Mouse (Mus musculus) small intestine, adult 2 months (tissue): ENCODE measurements around the gene 4933415F23Rik. TPM values are rescaled to one million over a fixed set of nuclear protein-coding genes. Genes with fewer than 3 reads are reported as not detected.
"Not testable (repeated sequence)": the region's sequence is repeated elsewhere in the genome, so short reads cannot be mapped to it uniquely, and the experiment has no call there.

ENCODE experiments used
- H3K27ac ChIP-seq: fragments of 200-500 bp; 2 replicates; pipeline ENCODE4 v1.5.1; 2012; ENCODE audit warnings: low read depth, low read length, control low read depth, inconsistent platforms; ENCODE audit not compliant: insufficient read depth
- H3K27me3 ChIP-seq: fragments of 200-500 bp; 2 replicates; pipeline ENCODE4 v1.6.1; 2012; ENCODE audit warnings: mild to moderate bottlenecking, moderate library complexity, low read length, inconsistent platforms; ENCODE audit not compliant: control insufficient read depth, insufficient read depth
- H3K36me3 ChIP-seq: fragments of 200-500 bp; 2 replicates; pipeline ENCODE4 v1.6.1; 2012; ENCODE audit warnings: mild to moderate bottlenecking, low read length, control low read depth, inconsistent platforms; ENCODE audit not compliant: control insufficient read depth, insufficient read depth
- H3K4me1 ChIP-seq: fragments of 200-500 bp; 2 replicates; pipeline ENCODE4 v1.6.1; 2012; ENCODE audit warnings: low read length, inconsistent platforms, mixed read lengths; ENCODE audit not compliant: control insufficient read depth, insufficient read depth, insufficient read length
- H3K4me3 ChIP-seq: fragments of 200-500 bp; 2 replicates; pipeline ENCODE4 v1.5.1; 2012; ENCODE audit warnings: low read depth, mild to moderate bottlenecking, control low read depth, inconsistent platforms, low read length, moderate library complexity
- CTCF ChIP-seq: fragments of 200-500 bp; IDR thresholded peaks from 2 replicates; pipeline ENCODE4 v1.5.1; 2012; ENCODE audit warnings: low read depth, mild to moderate bottlenecking, control low read depth, inconsistent platforms, low read length, moderate library complexity, mixed read lengths; ENCODE audit not compliant: insufficient replicate concordance, insufficient read length; ENCODE audit errors: extremely low read depth
- POLR2A ChIP-seq: fragments of 200-500 bp; IDR thresholded peaks from 2 replicates; pipeline ENCODE4 v1.6.1; 2012; ENCODE audit warnings: low read depth, mild to moderate bottlenecking, control low read depth, inconsistent platforms, low read length, moderate library complexity
- WGBS: fragments of 180-500 bp; shearing (Covaris S2); methylation state at CpG from one replicate; pipeline ENCODE4 v1.1.7; 2018; 5-methylcytosine and 5-hydroxymethylcytosine counted together
- polyA plus RNA-seq: library from polyadenylated mRNA; depleted of rRNA; stranded (reverse); fragments of >200 nt; gene quantifications from 2 replicates; pipeline ENCODE4 v1.2.3, GENCODE M21; 2012; rRNA removed

4933415F23Rik gene
- not detected in 2 replicates for polyA plus RNA-seq

GRCm38 (mm10) chr1:23102021-23102420 lies at the start of gene 4933415F23Rik:
4933415F23Rik (minus strand) TSS chr1:23102253.
- TF ChIP-seq POLR2A (no peak), CTCF (no peak)
- 92% methylated on average over 20 of the region's 20 CpGs for WGBS
- H3K36me3 ChIP-seq: no peaks in the 10 kb centered on the region
- no peaks in the 10 kb centered on the region for H3K4me1 ChIP-seq
- no peaks in the 10 kb centered on the region for H3K27me3 ChIP-seq
- no peak within 1 kb of the TSS for H3K27ac ChIP-seq
- no peak within 1 kb of the TSS for H3K4me3 ChIP-seq

- 88% methylated on average over 1 of the region's 1 CpGs for WGBS
- Histone ChIP-seq H3K4me1 (no peaks in the 10 kb centered on the region), H3K36me3 (no peaks in the 10 kb centered on the region), H3K27me3 (no peaks in the 10 kb centered on the region), H3K27ac (no peak overlapping the region), H3K4me3 (no peak overlapping the region)
- TF ChIP-seq POLR2A (no peak), CTCF (no peak)
These were observed 49.7 kb upstream of the 4933415F23Rik start for GRCm38 (mm10) chr1:23151722-23152121.

DNA sequence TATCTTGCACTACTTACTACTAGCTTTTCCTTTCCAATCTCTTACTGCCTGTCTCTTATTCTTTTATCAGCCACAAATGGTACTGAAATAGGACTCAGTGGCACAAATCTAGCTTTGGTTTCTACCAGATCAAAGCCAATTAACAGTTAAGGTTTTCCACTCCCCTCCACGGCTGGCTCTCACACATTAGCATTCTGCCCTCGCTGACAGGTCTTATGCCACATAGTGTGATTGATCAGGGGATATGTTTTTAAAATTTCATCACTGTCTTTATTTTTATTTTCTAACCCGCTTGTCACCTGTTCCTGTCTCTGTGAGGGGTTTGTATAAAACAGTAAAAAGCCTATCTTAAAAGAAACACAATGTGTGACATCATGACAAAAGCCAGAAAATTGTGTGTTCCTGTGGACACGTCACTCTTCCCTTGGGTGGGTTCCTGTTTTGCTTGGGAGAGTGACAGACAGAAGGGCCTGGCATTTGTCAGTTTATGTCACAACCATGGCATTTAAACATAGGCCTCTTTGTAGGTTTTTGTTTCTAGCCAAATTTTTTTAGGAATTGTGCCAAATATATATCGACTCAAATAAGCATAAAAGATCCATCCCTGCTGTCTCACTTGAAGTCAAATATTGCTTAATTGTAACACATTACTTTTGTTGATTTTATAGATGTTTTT lies 44.3 kb upstream of the 4933415F23Rik start:
- no peak overlapping the region for H3K27ac ChIP-seq
- H3K4me3 ChIP-seq: no peak overlapping the region
- H3K4me1 ChIP-seq: no peaks in the 10 kb centered on the region
- TF ChIP-seq CTCF: no peak
- TF ChIP-seq POLR2A: no peak
- no peaks in the 10 kb centered on the region for H3K27me3 ChIP-seq
- H3K36me3 ChIP-seq: no peaks in the 10 kb centered on the region
- 69% methylated on average over 5 of the region's 5 CpGs for WGBS

DNA sequence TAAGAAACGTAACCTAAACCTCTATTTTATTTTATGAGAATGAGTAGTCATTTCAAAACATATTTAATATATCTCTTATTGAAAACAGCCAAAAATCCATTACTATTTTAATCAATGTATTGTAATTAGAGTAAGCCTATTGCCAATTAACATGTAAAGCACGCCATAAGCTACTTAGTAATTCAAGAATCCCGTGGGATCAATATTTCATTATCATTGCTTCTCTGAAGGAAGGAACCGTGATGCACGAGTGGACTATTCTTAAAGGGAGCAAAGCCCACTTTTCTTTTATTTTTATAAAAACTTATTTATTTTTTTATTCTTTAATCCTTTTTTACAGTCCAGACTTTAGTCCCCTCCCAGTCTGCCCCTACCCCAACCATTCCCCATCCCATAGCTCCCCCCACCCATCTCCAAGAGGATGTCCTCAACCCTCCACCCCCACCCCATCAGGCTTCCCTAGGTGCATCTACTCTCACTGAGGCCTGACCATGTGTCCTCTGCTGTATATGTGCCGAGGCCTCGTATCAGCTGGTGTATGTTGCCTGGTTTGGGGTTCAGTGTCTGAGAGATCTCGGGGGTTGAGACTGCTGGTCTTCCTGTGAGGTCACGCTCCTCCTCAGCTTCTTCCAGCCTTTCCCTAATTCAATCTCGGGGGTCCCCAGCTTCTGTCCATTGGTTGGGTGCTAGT lies 39.2 kb upstream of the 4933415F23Rik start:
- no peak overlapping the region for H3K4me3 ChIP-seq
- 72% methylated on average over 10 of the region's 10 CpGs for WGBS

GRCm38 (mm10) chr1:23140530-23140929 lies 38.5 kb upstream of the 4933415F23Rik start:
- WGBS: 0% methylated on average over 1 of the region's 1 CpGs
- H3K4me3 ChIP-seq, H3K36me3 ChIP-seq, H3K27ac ChIP-seq, H3K27me3 ChIP-seq, H3K4me1 ChIP-seq: not testable (repeated sequence)

More for the DNA sequence above, 39.2 kb upstream of the 4933415F23Rik start:
- Histone ChIP-seq H3K27ac (no peak overlapping the region), H3K27me3 (no peaks in the 10 kb centered on the region), H3K36me3 (no peaks in the 10 kb centered on the region), H3K4me1 (no peaks in the 10 kb centered on the region)
- TF ChIP-seq CTCF (no peak), POLR2A (no peak)

DNA sequence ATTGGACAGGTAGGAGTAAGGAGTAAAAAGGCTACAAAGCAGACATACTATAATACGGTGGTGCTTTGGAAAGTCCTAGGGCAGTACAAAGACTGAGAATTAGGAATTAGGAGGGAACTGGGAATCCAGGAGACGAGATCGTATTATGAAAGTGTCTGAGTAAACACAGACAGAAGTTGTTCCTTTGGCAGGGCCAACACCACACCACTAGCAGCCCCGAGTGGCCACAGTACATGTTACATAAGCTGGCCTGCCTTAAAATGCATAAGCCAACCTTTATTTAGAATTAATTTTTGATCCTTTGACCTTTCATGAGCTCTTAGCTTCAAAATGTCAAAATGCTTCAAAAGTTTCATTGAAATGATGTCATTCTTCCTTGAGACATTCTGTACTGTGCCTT lies 18.8 kb upstream of the 4933415F23Rik start:
- H3K27me3 ChIP-seq: no peaks in the 10 kb centered on the region
- H3K4me1 ChIP-seq: no peaks in the 10 kb centered on the region
- no peak overlapping the region for H3K4me3 ChIP-seq
- no peak for TF ChIP-seq CTCF
- no peak for TF ChIP-seq POLR2A
- H3K36me3 ChIP-seq: no peaks in the 10 kb centered on the region
- WGBS: 60% methylated on average over 4 of the region's 4 CpGs
- no peak overlapping the region for H3K27ac ChIP-seq

DNA sequence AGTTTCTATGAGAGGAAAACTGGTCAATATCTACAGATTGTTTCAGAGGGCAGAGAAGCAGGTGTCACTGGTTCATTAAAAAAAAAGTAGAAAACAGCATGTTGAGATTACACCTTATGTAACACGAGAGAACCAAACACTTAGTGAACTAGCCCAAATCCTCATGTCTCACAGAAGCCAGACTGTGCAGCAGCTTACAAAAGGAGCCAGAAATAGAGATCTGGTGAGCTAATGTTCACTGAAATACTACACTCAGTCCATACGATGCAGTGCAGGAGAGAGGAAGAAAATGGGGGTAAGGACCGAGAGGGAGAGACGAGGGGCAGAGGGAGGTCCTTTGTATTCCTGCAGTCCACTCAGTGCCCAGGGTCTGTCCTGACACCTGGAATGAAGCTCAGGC lies 17.4 kb upstream of the 4933415F23Rik start:
- Histone ChIP-seq H3K4me1 (no peaks in the 10 kb centered on the region), H3K4me3 (no peak overlapping the region), H3K27ac (no peak overlapping the region), H3K27me3 (no peaks in the 10 kb centered on the region), H3K36me3 (no peaks in the 10 kb centered on the region)
- no peak for TF ChIP-seq POLR2A
- no peak for TF ChIP-seq CTCF
- WGBS: 69% methylated on average over 4 of the region's 4 CpGs

GRCm38 (mm10) chr1:23117423-23117822 lies 15.4 kb upstream of the 4933415F23Rik start:
- WGBS: 55% methylated on average over 3 of the region's 3 CpGs
- H3K27ac ChIP-seq: no peak overlapping the region
- no peak for TF ChIP-seq POLR2A
- no peak for TF ChIP-seq CTCF
- no peak overlapping the region for H3K4me3 ChIP-seq
- no peaks in the 10 kb centered on the region for H3K4me1 ChIP-seq
- H3K36me3 ChIP-seq: no peaks in the 10 kb centered on the region
- no peaks in the 10 kb centered on the region for H3K27me3 ChIP-seq
